Mouse (Mus musculus): ENCODE results near the gene C2cd4b. TPM values are rescaled to one million over a fixed set of nuclear protein-coding genes. Genes with fewer than 3 reads are reported as not detected.

The C2cd4b gene
- polyA plus RNA-seq, 2 experiments, result not detected

- DNase-seq (ENCODE audit: low read depth in 3 of 3, low spot score in 3 of 3), result no peak
- ATAC-seq (ENCODE audit: insufficient read depth), result no peak
Observed at GRCm38 (mm10) chr9:67760991-67761390, 1.8 kb downstream of the C2cd4b start.

GRCm38 (mm10) chr9:67763326-67763725, 4.1 kb downstream of the C2cd4b start:
- ATAC-seq (ENCODE audit: insufficient read depth) (no peak), DNase-seq (ENCODE audit: low read depth in 3 of 3, low spot score in 3 of 3) (no peak)
- 47% methylated on average over 4 of the region's 4 CpGs for WGBS (ENCODE audit: insufficient replicate concordance)
- Histone ChIP-seq H3K27ac (no peak overlapping the region), H3K9me3 (ENCODE audit: control insufficient read depth, low read length) (no peaks in the 10 kb centered on the region), H3K4me2 (ENCODE audit: low read depth) (no peak overlapping the region), H3K4me3 (ENCODE audit: insufficient read depth in 1 of 2, low read depth in 2 of 2, low read length in 2 of 2) (no peak overlapping the region), H3K4me1 (replicated peaks; ENCODE audit: control insufficient read depth in 2 of 2, insufficient read depth in 2 of 2, low read length in 1 of 2) (no peaks in the 10 kb centered on the region), H3K9ac (replicated peaks) (no peak overlapping the region), H3K36me3 (replicated peaks; ENCODE audit: control insufficient read depth, insufficient read depth, low read depth) (no peaks in the 10 kb centered on the region), H3K27me3 (ENCODE audit: control insufficient read depth, insufficient read depth, low read length) (peaks cover 34% of the 10 kb centered on the region)
- TF ChIP-seq CTCF (IDR thresholded peaks at IDR 0.05; ENCODE audit: low read depth) (no peak), EP300 (IDR thresholded peaks at IDR 0.05; ENCODE audit: low read depth) (no peak)

More at GRCm38 (mm10) chr9:67760991-67761390, 1.8 kb downstream of the C2cd4b start:
- Histone ChIP-seq H3K4me2 (ENCODE audit: low read depth) (no peak overlapping the region), H3K4me1 (replicated peaks; ENCODE audit: control insufficient read depth in 2 of 2, insufficient read depth in 2 of 2, low read length in 1 of 2) (no peaks in the 10 kb centered on the region), H3K36me3 (replicated peaks; ENCODE audit: control insufficient read depth, insufficient read depth, low read depth) (no peaks in the 10 kb centered on the region), H3K27ac (no peak overlapping the region), H3K27me3 (ENCODE audit: control insufficient read depth, insufficient read depth, low read length) (peaks cover 34% of the 10 kb centered on the region), H3K9me3 (ENCODE audit: control insufficient read depth, low read length) (no peaks in the 10 kb centered on the region), H3K9ac (replicated peaks) (no peak overlapping the region), H3K4me3 (ENCODE audit: insufficient read depth in 1 of 2, low read depth in 2 of 2, low read length in 2 of 2) (no peak overlapping the region)
- TF ChIP-seq EP300 (IDR thresholded peaks at IDR 0.05; ENCODE audit: low read depth) (no peak), CTCF (IDR thresholded peaks at IDR 0.05; ENCODE audit: low read depth) (no peak)
- WGBS (ENCODE audit: insufficient replicate concordance), result 55% methylated on average over 6 of the region's 6 CpGs

- H3K4me1 ChIP-seq (replicated peaks; ENCODE audit: control insufficient read depth in 2 of 2, insufficient read depth in 2 of 2, low read length in 1 of 2), result no peaks in the 10 kb centered on the region
- DNase-seq (ENCODE audit: low read depth in 3 of 3, low spot score in 3 of 3), result no peak
- WGBS (ENCODE audit: insufficient replicate concordance), result 50% methylated on average over 4 of the region's 4 CpGs
- H3K4me3 ChIP-seq (ENCODE audit: insufficient read depth in 1 of 2, low read depth in 2 of 2, low read length in 2 of 2), result no peak overlapping the region
- peaks cover 5% of the 10 kb centered on the region for H3K27me3 ChIP-seq (ENCODE audit: control insufficient read depth, insufficient read depth, low read length)
- no peak for ATAC-seq (ENCODE audit: insufficient read depth)
- H3K36me3 ChIP-seq (replicated peaks; ENCODE audit: control insufficient read depth, insufficient read depth, low read depth), result no peaks in the 10 kb centered on the region
- no peak overlapping the region for H3K9ac ChIP-seq (replicated peaks)
- H3K4me2 ChIP-seq (ENCODE audit: low read depth), result no peak overlapping the region
- H3K27ac ChIP-seq, result no peak overlapping the region
- TF ChIP-seq EP300 (IDR thresholded peaks at IDR 0.05; ENCODE audit: low read depth) (no peak), CTCF (IDR thresholded peaks at IDR 0.05; ENCODE audit: low read depth) (no peak)
- no peaks in the 10 kb centered on the region for H3K9me3 ChIP-seq (ENCODE audit: control insufficient read depth, low read length)
Observed at GRCm38 (mm10) chr9:67766405-67766804, 7.2 kb downstream of the C2cd4b start.

GRCm38 (mm10) chr9:67766948-67767347, 7.7 kb downstream of the C2cd4b start:
- H3K9ac ChIP-seq (replicated peaks), result no peak overlapping the region
- no peaks in the 10 kb centered on the region for H3K9me3 ChIP-seq (ENCODE audit: control insufficient read depth, low read length)
- H3K4me1 ChIP-seq (replicated peaks; ENCODE audit: control insufficient read depth in 2 of 2, insufficient read depth in 2 of 2, low read length in 1 of 2), result no peaks in the 10 kb centered on the region
- TF ChIP-seq EP300 (IDR thresholded peaks at IDR 0.05; ENCODE audit: low read depth) (no peak), CTCF (IDR thresholded peaks at IDR 0.05; ENCODE audit: low read depth) (no peak)
- H3K36me3 ChIP-seq (replicated peaks; ENCODE audit: control insufficient read depth, insufficient read depth, low read depth), result no peaks in the 10 kb centered on the region
- ATAC-seq (ENCODE audit: insufficient read depth) (no peak), DNase-seq (ENCODE audit: low read depth in 3 of 3, low spot score in 3 of 3) (no peak)
- no peak overlapping the region for H3K4me3 ChIP-seq (ENCODE audit: insufficient read depth in 1 of 2, low read depth in 2 of 2, low read length in 2 of 2)
- no peak overlapping the region for H3K27ac ChIP-seq
- H3K4me2 ChIP-seq (ENCODE audit: low read depth), result no peak overlapping the region
- H3K27me3 ChIP-seq (ENCODE audit: control insufficient read depth, insufficient read depth, low read length), result no peaks in the 10 kb centered on the region; the same call in 1 of the 2 replicates
- WGBS (ENCODE audit: insufficient replicate concordance), result 20% methylated on average over 3 of the region's 3 CpGs

GRCm38 (mm10) chr9:67768843-67769242, 9.6 kb downstream of the C2cd4b start:
- Histone ChIP-seq H3K9ac (replicated peaks) (no peak overlapping the region), H3K4me1 (replicated peaks; ENCODE audit: control insufficient read depth in 2 of 2, insufficient read depth in 2 of 2, low read length in 1 of 2) (no peaks in the 10 kb centered on the region), H3K36me3 (replicated peaks; ENCODE audit: control insufficient read depth, insufficient read depth, low read depth) (no peaks in the 10 kb centered on the region), H3K27me3 (ENCODE audit: control insufficient read depth, insufficient read depth, low read length) (no peaks in the 10 kb centered on the region; the same call in 1 of the 2 replicates), H3K4me3 (ENCODE audit: insufficient read depth in 1 of 2, low read depth in 2 of 2, low read length in 2 of 2) (no peak overlapping the region), H3K9me3 (ENCODE audit: control insufficient read depth, low read length) (no peaks in the 10 kb centered on the region), H3K4me2 (ENCODE audit: low read depth) (no peak overlapping the region), H3K27ac (no peak overlapping the region)
- no peak for TF ChIP-seq EP300 (IDR thresholded peaks at IDR 0.05; ENCODE audit: low read depth)
- TF ChIP-seq CTCF (IDR thresholded peaks at IDR 0.05; ENCODE audit: low read depth), result no peak
- DNase-seq (ENCODE audit: low read depth in 3 of 3, low spot score in 3 of 3), result no peak
- 56% methylated on average over 4 of the region's 4 CpGs for WGBS (ENCODE audit: insufficient replicate concordance)
- no peak for ATAC-seq (ENCODE audit: insufficient read depth)
